ENCODE assay signal across 19 mouse cellular contexts in genomic region chr6:143439484-143439883, GRCm38 (mm10).
DNase-seq lines count a peak whose midpoint lies in the region; ATAC-seq and TF ChIP-seq lines count a peak whose summit lies in the region.
"Had no signal": no experiment of that assay in that cellular context is flagged by ENCODE, and none has a peak within 500 bp of the region (broad histone marks: within the 10 kb centered on the region; RNA-seq: fewer than 3 reads in every experiment).

No protein-coding gene starts in this region.

- H3K36me3 ChIP-seq in forebrain, postnatal 0 days (ENCODE audit: insufficient read depth), result no peaks in the 10 kb centered on the region
- H3K36me3 ChIP-seq: embryonic facial prominence, embryonic 12.5 days; heart, embryonic 13.5 days; hindbrain, embryonic 15.5 days had no signal

- ATAC-seq in frontal cortex, adult (ENCODE audit: low TSS enrichment), result peak; percentile 24; the same call in 1 of the 2 replicates
- ATAC-seq in forebrain, postnatal 0 days, result no peak

- H3K27ac ChIP-seq in forebrain, postnatal 0 days (ENCODE audit: low read depth, low read length), result no peak overlapping the region
- H3K27ac ChIP-seq: embryonic facial prominence, embryonic 12.5 days; heart, adult 2 months; heart, embryonic 13.5 days; hindbrain, embryonic 15.5 days had no signal

- 0 out of 2 replicates have a peak, but pooled peaks cover 3% of the 10 kb centered on the region for H3K4me1 ChIP-seq in forebrain, postnatal 0 days (ENCODE audit: insufficient read depth)
- H3K4me1 ChIP-seq: heart, embryonic 13.5 days had no signal

- no peak overlapping the region for H3K4me2 ChIP-seq in forebrain, postnatal 0 days (ENCODE audit: low read depth)
- H3K4me2 ChIP-seq: embryonic facial prominence, embryonic 12.5 days; heart, embryonic 13.5 days; hindbrain, embryonic 15.5 days had no signal

- H3K4me3 ChIP-seq in forebrain, postnatal 0 days (ENCODE audit: low read depth, low read length), result no peak overlapping the region
- H3K4me3 ChIP-seq: embryonic facial prominence, embryonic 12.5 days; heart, adult 2 months; heart, embryonic 13.5 days; hindbrain, embryonic 15.5 days had no signal

- no peak for DNase-seq in frontal cortex, postnatal 25 days (ENCODE audit: low spot score in 2 of 2)
- DNase-seq in left cerebral cortex, adult 11 months (ENCODE audit: low spot score), result peak; percentile 13
- DNase-seq in left cerebral cortex, adult 18-20 months (ENCODE audit: low spot score in 2 of 2), result no peak
- peak; percentile 26 for DNase-seq in forebrain, postnatal 0 days
- no peak for DNase-seq in cerebellum, postnatal 25 days
- no peak for DNase-seq in kidney, postnatal 10 days
- DNase-seq: adrenal gland, adult 2 months; adrenal gland, postnatal 25 days; cerebellum, adult 11 months; cerebellum, adult 8-10 months; cerebellum, postnatal 14 days; gastrocnemius, postnatal 14 days; heart, adult 2 months; heart, postnatal 36 days; kidney, adult 11 months had no signal

- no peak for TF ChIP-seq CTCF in forebrain, postnatal 0 days (IDR thresholded peaks at IDR 0.05; ENCODE audit: low read depth)

- no peaks in the 10 kb centered on the region for H3K27me3 ChIP-seq in forebrain, postnatal 0 days (ENCODE audit: insufficient read depth, low read length)
- H3K27me3 ChIP-seq: heart, embryonic 13.5 days; hindbrain, embryonic 15.5 days had no signal

- WGBS in forebrain, postnatal 0 days, result 67% methylated on average over 10 of the region's 10 CpGs

- no peaks in the 10 kb centered on the region for H3K9me3 ChIP-seq in forebrain, postnatal 0 days (ENCODE audit: low read length)
- H3K9me3 ChIP-seq: embryonic facial prominence, embryonic 12.5 days; heart, embryonic 13.5 days; hindbrain, embryonic 15.5 days had no signal

- H3K9ac ChIP-seq in forebrain, postnatal 0 days, result no peak overlapping the region
- H3K9ac ChIP-seq: embryonic facial prominence, embryonic 12.5 days; heart, embryonic 13.5 days; hindbrain, embryonic 15.5 days had no signal

Comparison
In these comparisons a context has a peak if more than half of its experiments do, and no peak if none do; other contexts are left out.
1. DNase-seq: peak in left cerebral cortex, adult 11 months (single experiment) and forebrain, postnatal 0 days (single experiment); none in frontal cortex, postnatal 25 days (0 of 2), left cerebral cortex, adult 18-20 months (0 of 2), cerebellum, postnatal 25 days (0 of 2) and kidney, postnatal 10 days (single experiment).